Mouse (Mus musculus) heart, postnatal 0 days (tissue): ENCODE measurements around the gene Rbm17.

ENCODE experiments used
- CTCF ChIP-seq: IDR thresholded peaks from 2 replicates; pipeline ENCODE4 v1.5.1; 2016; ENCODE audit warnings: antibody characterized with exemption, control low read depth, low read depth
- EP300 ChIP-seq: IDR thresholded peaks from 2 replicates; pipeline ENCODE4 v1.6.1; 2016; ENCODE audit warnings: antibody characterized with exemption, low read depth

DNA sequence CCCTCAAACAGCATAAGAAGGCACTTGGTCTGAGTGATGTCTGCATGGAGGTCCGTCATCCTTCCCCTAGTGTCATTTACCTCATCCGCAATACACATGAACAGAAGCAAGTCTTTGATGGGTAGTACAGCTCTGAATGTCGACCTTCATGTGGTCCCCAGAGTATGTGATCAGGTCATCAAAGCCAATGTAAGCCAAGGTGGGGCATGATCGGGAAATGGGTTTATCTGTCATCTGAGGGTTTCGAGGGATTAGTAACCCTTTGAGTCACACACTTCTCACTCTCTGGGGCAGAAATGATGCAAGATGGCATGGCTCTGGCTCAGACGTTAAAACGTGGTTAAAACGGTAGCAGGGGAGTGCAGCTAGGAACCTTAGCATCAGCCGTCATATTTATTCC lies 12.9 kb upstream of the Rbm17 start:
- TF ChIP-seq CTCF (no peak), EP300 (no peak)
